Mouse (Mus musculus) left cerebral cortex, adult 11 months (tissue): ENCODE data around the gene Fn3krp.

ENCODE experiments used
- DNase-seq: peaks from one replicate; pipeline ENCODE4 v3.0.0; 2022; ENCODE audit warnings: low spot score

Fn3krp gene

GRCm38 (mm10) chr11:121420830-121421552 is at the start of gene Fn3krp:
Gene Fn3krp (plus strand): TSS chr11:121421401.
- DNase-seq: peak; percentile 99

GRCm38 (mm10) chr11:121373305-121373704 is 47.9 kb upstream of the Fn3krp start:
- no peak for DNase-seq

GRCm38 (mm10) chr11:121378644-121379043 is 42.6 kb upstream of the Fn3krp start:
- no peak for DNase-seq

GRCm38 (mm10) chr11:121380294-121380693 is 40.9 kb upstream of the Fn3krp start:
- no peak for DNase-seq

- DNase-seq: peak; percentile 95
These were observed 33.2 kb upstream of the Fn3krp start, which contains the start of gene Rab40b for GRCm38 (mm10) chr11:121387750-121388553. Gene Rab40b (minus strand): TSS chr11:121388251.

- DNase-seq: no peak
These were observed 32.7 kb upstream of the Fn3krp start for GRCm38 (mm10) chr11:121388554-121388945.

- no peak for DNase-seq
These were observed 30.4 kb upstream of the Fn3krp start for GRCm38 (mm10) chr11:121390793-121391192.

GRCm38 (mm10) chr11:121392405-121392804 is 28.8 kb upstream of the Fn3krp start:
- DNase-seq: no peak

GRCm38 (mm10) chr11:121407366-121408155 is 13.6 kb upstream of the Fn3krp start:
- DNase-seq: peak; percentile 63

GRCm38 (mm10) chr11:121414762-121415161 is 6.4 kb upstream of the Fn3krp start:
- no peak for DNase-seq

- DNase-seq: no peak
These were observed 5.8 kb upstream of the Fn3krp start for GRCm38 (mm10) chr11:121415351-121415750.

- DNase-seq: no peak
These were observed 3.2 kb upstream of the Fn3krp start for GRCm38 (mm10) chr11:121417971-121418370.

- DNase-seq: no peak
These were observed 2.3 kb upstream of the Fn3krp start for GRCm38 (mm10) chr11:121418932-121419331.

- DNase-seq: no peak
These were observed 822 bp upstream of the Fn3krp start for GRCm38 (mm10) chr11:121420379-121420778.

GRCm38 (mm10) chr11:121421553-121422173 is 462 bp downstream of the Fn3krp start:
- DNase-seq: no peak

- DNase-seq: no peak
These were observed 12.2 kb downstream of the Fn3krp start for GRCm38 (mm10) chr11:121433397-121433796.

- DNase-seq: peak; percentile 93
These were observed 13.3 kb downstream of the Fn3krp start, which contains the start of gene Fn3k for GRCm38 (mm10) chr11:121434156-121435155. Gene Fn3k (plus strand): TSS chr11:121434913.

GRCm38 (mm10) chr11:121437236-121437635 is 16.0 kb downstream of the Fn3krp start:
- no peak for DNase-seq

- DNase-seq: no peak
These were observed 18.6 kb downstream of the Fn3krp start for GRCm38 (mm10) chr11:121439686-121440292.

- no peak for DNase-seq
These were observed 20.5 kb downstream of the Fn3krp start for GRCm38 (mm10) chr11:121441653-121442052.
